Comparison of ENCODE assay signal across 29 mouse cellular contexts in genomic region chr2:49682754-49683153, GRCm38 (mm10).
DNase-seq lines count a peak whose midpoint lies in the region; ATAC-seq and TF ChIP-seq lines count a peak whose summit lies in the region.
"Had no signal": no experiment of that assay in that cellular context is flagged by ENCODE, and none has a peak within 500 bp of the region (broad histone marks: within the 10 kb centered on the region; RNA-seq: fewer than 3 reads in every experiment).

No protein-coding gene starts in this region.

- H3K4me3 ChIP-seq in forebrain, embryonic 14.5 days (ENCODE audit: low read depth, low read length), result no peak overlapping the region
- H3K4me3 ChIP-seq in forebrain, embryonic 10.5 days, result no peak overlapping the region
- no peak overlapping the region for H3K4me3 ChIP-seq in left cerebral cortex, adult 2 months
- H3K4me3 ChIP-seq in liver, embryonic 11.5 days (ENCODE audit: low read depth, low read length), result no peak overlapping the region
- H3K4me3 ChIP-seq: embryonic facial prominence, embryonic 12.5 days; heart, embryonic 13.5 days; hindbrain, embryonic 10.5 days; kidney, embryonic 15.5 days; limb, embryonic 13.5 days; liver, embryonic 12.5 days; neural tube, embryonic 12.5 days; stomach, embryonic 15.5 days had no signal

- H3K27me3 ChIP-seq in forebrain, embryonic 14.5 days (replicated peaks; ENCODE audit: control insufficient read depth, insufficient read depth, low read length), result no peaks in the 10 kb centered on the region
- no peaks in the 10 kb centered on the region for H3K27me3 ChIP-seq in forebrain, embryonic 10.5 days (ENCODE audit: poor library complexity, severe bottlenecking)
- H3K27me3 ChIP-seq in liver, embryonic 11.5 days (replicated peaks; ENCODE audit: control insufficient read depth, insufficient read depth, low read length), result no peaks in the 10 kb centered on the region
- H3K27me3 ChIP-seq: embryonic facial prominence, embryonic 12.5 days; heart, embryonic 13.5 days; kidney, embryonic 15.5 days; limb, embryonic 13.5 days; liver, embryonic 12.5 days; neural tube, embryonic 12.5 days; stomach, embryonic 15.5 days had no signal

- no peaks in the 10 kb centered on the region for H3K9me3 ChIP-seq in forebrain, embryonic 14.5 days (replicated peaks; ENCODE audit: control insufficient read depth, low read length)
- no peaks in the 10 kb centered on the region for H3K9me3 ChIP-seq in forebrain, embryonic 10.5 days
- H3K9me3 ChIP-seq in liver, embryonic 11.5 days (ENCODE audit: control insufficient read depth, low read length), result no peaks in the 10 kb centered on the region
- H3K9me3 ChIP-seq: embryonic facial prominence, embryonic 12.5 days; G1E; heart, embryonic 13.5 days; hindbrain, embryonic 10.5 days; kidney, embryonic 15.5 days; limb, embryonic 13.5 days; liver, embryonic 12.5 days; neural tube, embryonic 12.5 days; stomach, embryonic 15.5 days had no signal

- 70% methylated on average over 6 of the region's 6 CpGs for WGBS in forebrain, embryonic 14.5 days
- WGBS in forebrain, embryonic 10.5 days, result 77% methylated on average over 6 of the region's 6 CpGs
- 86% methylated on average over 6 of the region's 6 CpGs for WGBS in liver, embryonic 11.5 days

- no peak for TF ChIP-seq CTCF in left cerebral cortex, adult 2 months (IDR thresholded peaks at IDR 0.05)

- H3K36me3 ChIP-seq in forebrain, embryonic 14.5 days (ENCODE audit: control insufficient read depth, insufficient read depth, low read length), result peaks cover 21% of the 10 kb centered on the region
- H3K36me3 ChIP-seq in forebrain, embryonic 10.5 days (replicated peaks), result peaks cover 58% of the 10 kb centered on the region
- no peaks in the 10 kb centered on the region for H3K36me3 ChIP-seq in liver, embryonic 11.5 days (ENCODE audit: control insufficient read depth, insufficient read depth, low read length)
- H3K36me3 ChIP-seq: embryonic facial prominence, embryonic 12.5 days; G1E; heart, embryonic 13.5 days; kidney, embryonic 15.5 days; limb, embryonic 13.5 days; liver, embryonic 12.5 days; stomach, embryonic 15.5 days had no signal

- H3K9ac ChIP-seq in forebrain, embryonic 14.5 days (ENCODE audit: low read length), result no peak overlapping the region
- no peak overlapping the region for H3K9ac ChIP-seq in liver, embryonic 11.5 days (ENCODE audit: low read depth, low read length)
- H3K9ac ChIP-seq: embryonic facial prominence, embryonic 12.5 days; heart, embryonic 13.5 days; kidney, embryonic 15.5 days; limb, embryonic 13.5 days; liver, embryonic 12.5 days; liver, postnatal 0 days; neural tube, embryonic 12.5 days; stomach, embryonic 15.5 days had no signal

- H3K27ac ChIP-seq in forebrain, embryonic 14.5 days (ENCODE audit: low read depth, low read length), result no peak overlapping the region
- H3K27ac ChIP-seq in forebrain, embryonic 10.5 days, result no peak overlapping the region
- peak overlapping the region; percentile 21; the same call in 1 of the 2 replicates for H3K27ac ChIP-seq in left cerebral cortex, adult 2 months
- H3K27ac ChIP-seq in liver, embryonic 11.5 days (ENCODE audit: low read depth, low read length), result no peak overlapping the region
- H3K27ac ChIP-seq: embryonic facial prominence, embryonic 12.5 days; heart, embryonic 13.5 days; hindbrain, embryonic 10.5 days; kidney, embryonic 15.5 days; limb, embryonic 13.5 days; liver, embryonic 12.5 days; macrophage; neural tube, embryonic 12.5 days; stomach, embryonic 15.5 days had no signal

- no peak overlapping the region for H3K4me2 ChIP-seq in forebrain, embryonic 14.5 days (ENCODE audit: low read length)
- no peak overlapping the region for H3K4me2 ChIP-seq in liver, embryonic 11.5 days
- H3K4me2 ChIP-seq: embryonic facial prominence, embryonic 12.5 days; heart, embryonic 13.5 days; kidney, embryonic 15.5 days; limb, embryonic 13.5 days; liver, embryonic 12.5 days; neural tube, embryonic 12.5 days; stomach, embryonic 15.5 days had no signal

- H3K4me1 ChIP-seq in forebrain, embryonic 14.5 days (ENCODE audit: control insufficient read depth, insufficient read depth, low read length), result peaks cover 22% of the 10 kb centered on the region
- H3K4me1 ChIP-seq in forebrain, embryonic 10.5 days, result peaks cover 41% of the 10 kb centered on the region
- no peaks in the 10 kb centered on the region for H3K4me1 ChIP-seq in liver, embryonic 11.5 days (replicated peaks; ENCODE audit: control insufficient read depth, insufficient read depth, low read length)
- H3K4me1 ChIP-seq: heart, embryonic 13.5 days; liver, embryonic 12.5 days; stomach, embryonic 15.5 days had no signal

- DNase-seq in forebrain, embryonic 14.5 days (ENCODE audit: low spot score), result peak; percentile 58
- DNase-seq in forebrain, embryonic 10.5 days (ENCODE audit: extremely low spot score, low spot score), result no peak
- no peak for DNase-seq in left cerebral cortex, adult 2 months (ENCODE audit: extremely low spot score in 1 of 2, low spot score in 2 of 2)
- no peak for DNase-seq in left cerebral cortex, postnatal 10 days (ENCODE audit: extremely low spot score in 1 of 2, low spot score in 2 of 2)
- DNase-seq in right cerebral cortex, adult 2 months (ENCODE audit: low spot score in 2 of 2), result peak; percentile 46 to 47
- DNase-seq in right cerebral cortex, postnatal 14 days, result no peak
- DNase-seq in lung, postnatal 25 days (ENCODE audit: low spot score), result no peak
- DNase-seq in liver, embryonic 11.5 days (ENCODE audit: low spot score), result no peak
- DNase-seq: adrenal gland, adult 8-10 months; cerebellum, adult 11 months; cerebellum, adult 9-10 months; embryo, embryonic 11 days; heart, postnatal 10 days; kidney, adult 18-20 months; kidney, postnatal 25 days; layer of hippocampus, postnatal 36 days; liver, postnatal 0 days; thymus, postnatal 14 days had no signal

- ATAC-seq in forebrain, embryonic 14.5 days, result no peak
- no peak for ATAC-seq in liver, embryonic 11.5 days (replicated peaks; ENCODE audit: low FRiP score)
- ATAC-seq: hindbrain, embryonic 16.5 days; liver, embryonic 12.5 days; liver, postnatal 0 days had no signal

- intact Hi-C loops in left cerebral cortex, adult 2 months (cut with DNase I), result no loop called here
- intact Hi-C loops in left cerebral cortex, postnatal 10 days (cut with DNase I), result no loop called here

Comparison
In these comparisons a context has a peak if more than half of its experiments do, and no peak if none do; other contexts are left out.
1. DNase-seq: peak in forebrain, embryonic 14.5 days (single experiment) and right cerebral cortex, adult 2 months (2 of 2); none in forebrain, embryonic 10.5 days (single experiment), left cerebral cortex, adult 2 months (0 of 2), left cerebral cortex, postnatal 10 days (0 of 2), right cerebral cortex, postnatal 14 days (single experiment), lung, postnatal 25 days (single experiment) and liver, embryonic 11.5 days (single experiment).